Mouse (Mus musculus) C2C12 (cell line): ENCODE data around the gene Snhg11. TPM values are rescaled to one million over a fixed set of nuclear protein-coding genes. Genes with fewer than 3 reads are reported as not detected.

Experiments used
- H3K27me3 ChIP-seq: one replicate; pipeline ENCODE4 v1.6.1; 2011; ENCODE audit not compliant: control insufficient read depth, insufficient read depth, insufficient read length
- H3K36me3 ChIP-seq: one replicate; pipeline ENCODE4 v1.6.1; 2011; ENCODE audit not compliant: control insufficient read depth, insufficient read depth
- H3K4me3 ChIP-seq: one replicate; pipeline ENCODE4 v1.5.1; 2011; ENCODE audit warnings: mild to moderate bottlenecking, control low read depth; ENCODE audit not compliant: poor library complexity, insufficient read depth, severe bottlenecking
- H3K79me2 ChIP-seq: one replicate; pipeline ENCODE4 v1.6.1; 2011; ENCODE audit not compliant: control insufficient read depth, insufficient read depth
- H3K79me3 ChIP-seq: one replicate; pipeline ENCODE4 v1.6.1; 2011; ENCODE audit warnings: low read depth, control low read depth
- H3ac ChIP-seq: one replicate; pipeline ENCODE3; 2011; ENCODE audit warnings: low read depth; ENCODE audit not compliant: control insufficient read depth, insufficient read length
- CEBPB ChIP-seq: IDR thresholded peaks from one replicate; pipeline ENCODE4 v1.6.1; 2011; ENCODE audit warnings: low read depth, mild to moderate bottlenecking, control low read depth, moderate library complexity
- CTCF ChIP-seq: IDR thresholded peaks from one replicate; pipeline ENCODE4 v1.5.1; 2011; ENCODE audit not compliant: control insufficient read depth, insufficient read depth, insufficient read length
- FOSL1 ChIP-seq: IDR thresholded peaks from one replicate; pipeline ENCODE4 v1.8.0; 2011; ENCODE audit warnings: mild to moderate bottlenecking, low read length; ENCODE audit not compliant: poor library complexity, insufficient read depth, severe bottlenecking
- MAX ChIP-seq: IDR thresholded peaks from one replicate; pipeline ENCODE4 v1.6.1; 2011; ENCODE audit warnings: mild to moderate bottlenecking, control low read depth
- MYOD1 ChIP-seq: IDR thresholded peaks from one replicate; pipeline ENCODE4 v1.6.1; 2011; ENCODE audit warnings: low read depth; ENCODE audit not compliant: control insufficient read depth, insufficient read length
- MYOG ChIP-seq: IDR thresholded peaks from one replicate; pipeline ENCODE4 v1.6.1; 2011; ENCODE audit not compliant: control insufficient read depth, insufficient read length; ENCODE audit errors: extremely low read depth
- USF1 ChIP-seq: IDR thresholded peaks from one replicate; pipeline ENCODE4 v1.6.1; 2011; ENCODE audit warnings: low read depth, mild to moderate bottlenecking, control low read depth, moderate library complexity
- polyA plus RNA-seq: library from polyadenylated mRNA; unstranded; fragments of >200 nt; fragmentation: generic; extraction: Trizol; gene quantifications from one replicate; pipeline ENCODE4 v1.2.1, GENCODE M21; 2012; ENCODE audit warnings: missing spikeins

Snhg11 gene
- polyA plus RNA-seq, 1 experiment: not detected

DNA sequence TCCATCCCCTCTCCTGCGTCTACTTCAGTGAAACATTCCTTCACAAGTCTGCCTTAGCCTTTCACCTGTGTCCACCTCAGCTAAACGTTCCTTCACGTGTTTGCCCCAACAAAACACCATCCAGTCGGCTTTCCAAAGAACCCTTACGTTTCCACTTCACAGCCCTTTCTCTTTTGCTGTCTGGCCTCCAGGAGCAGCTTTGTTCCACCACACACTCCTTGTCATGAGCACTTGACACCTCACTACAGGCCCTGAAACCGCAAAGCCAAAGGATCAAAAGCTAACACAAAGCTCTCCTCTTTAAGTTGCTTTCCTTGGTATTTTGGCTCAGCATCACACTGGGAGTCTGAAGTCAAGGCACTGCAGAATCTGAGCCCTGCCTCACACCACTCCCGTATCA lies 1.9 kb upstream of the Snhg11 start:
- no peaks in the 10 kb centered on the region for H3K79me3 ChIP-seq
- no peak overlapping the region for H3ac ChIP-seq
- no peak for TF ChIP-seq MAX
- TF ChIP-seq MYOG: no peak
- TF ChIP-seq FOSL1: no peak
- no peak for TF ChIP-seq CEBPB
- H3K27me3 ChIP-seq: peaks cover 50% of the 10 kb centered on the region
- no peaks in the 10 kb centered on the region for H3K79me2 ChIP-seq
- no peak overlapping the region for H3K4me3 ChIP-seq
- H3K36me3 ChIP-seq: no peaks in the 10 kb centered on the region

DNA sequence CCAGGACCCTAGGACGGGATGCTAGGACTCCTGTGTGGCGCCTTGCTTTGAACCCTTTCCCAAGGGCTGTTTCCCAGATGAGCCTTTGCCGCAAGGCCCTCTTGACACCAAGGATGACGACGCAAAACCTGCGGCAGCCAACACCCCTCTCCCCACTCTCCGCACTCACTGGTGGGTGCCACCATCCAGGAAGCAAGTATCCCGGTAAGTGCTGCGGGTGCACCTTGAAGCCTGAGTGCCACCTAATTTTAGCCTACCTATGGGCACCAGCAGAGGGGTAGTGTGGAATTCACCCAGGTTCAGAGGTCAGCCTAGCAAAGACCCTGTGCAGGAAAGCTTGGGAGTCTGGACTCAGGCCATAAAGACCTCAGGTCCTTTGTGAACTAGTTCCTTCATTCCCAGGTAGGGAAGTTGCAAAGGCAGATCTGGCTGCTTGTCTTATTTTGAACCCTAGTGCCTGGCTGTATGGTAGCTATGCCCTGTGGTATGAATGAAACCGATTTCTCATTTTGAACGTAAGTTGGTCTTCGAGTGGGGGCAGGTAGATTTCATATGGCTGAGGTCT lies 767 bp downstream of the Snhg11 start:
- Histone ChIP-seq H3ac (no peak overlapping the region), H3K27me3 (peaks cover 50% of the 10 kb centered on the region), H3K4me3 (no peak overlapping the region), H3K79me2 (no peaks in the 10 kb centered on the region), H3K36me3 (no peaks in the 10 kb centered on the region), H3K79me3 (no peaks in the 10 kb centered on the region)
- TF ChIP-seq MYOG: no peak
- no peak for TF ChIP-seq USF1
- no peak for TF ChIP-seq MAX
- TF ChIP-seq MYOD1: no peak
- no peak for TF ChIP-seq CEBPB
- TF ChIP-seq FOSL1: no peak
- no peak for TF ChIP-seq CTCF

DNA sequence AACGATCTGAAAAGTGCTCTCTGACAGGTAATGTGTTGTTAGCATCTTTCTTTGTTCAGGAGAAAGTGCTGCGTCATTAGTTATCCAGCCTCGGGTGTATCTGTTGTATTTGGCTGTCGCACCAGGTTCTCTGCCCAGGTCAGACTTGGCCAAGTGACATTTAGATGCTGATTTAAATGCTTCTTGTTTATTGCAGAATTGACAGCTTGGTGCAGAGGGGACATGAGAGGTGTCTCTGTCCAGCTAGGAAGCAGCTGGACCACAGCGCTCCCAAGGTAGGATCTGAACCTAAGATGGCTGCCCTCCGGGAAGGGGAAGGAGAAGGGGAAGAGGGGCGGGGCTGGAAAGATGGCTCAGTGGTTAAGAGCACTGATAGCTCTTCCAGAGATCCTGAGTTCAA lies 1.4 kb downstream of the Snhg11 start:
- TF ChIP-seq CEBPB (no peak), FOSL1 (no peak), MYOG (no peak), MAX (no peak), CTCF (no peak), USF1 (no peak), MYOD1 (no peak)

DNA sequence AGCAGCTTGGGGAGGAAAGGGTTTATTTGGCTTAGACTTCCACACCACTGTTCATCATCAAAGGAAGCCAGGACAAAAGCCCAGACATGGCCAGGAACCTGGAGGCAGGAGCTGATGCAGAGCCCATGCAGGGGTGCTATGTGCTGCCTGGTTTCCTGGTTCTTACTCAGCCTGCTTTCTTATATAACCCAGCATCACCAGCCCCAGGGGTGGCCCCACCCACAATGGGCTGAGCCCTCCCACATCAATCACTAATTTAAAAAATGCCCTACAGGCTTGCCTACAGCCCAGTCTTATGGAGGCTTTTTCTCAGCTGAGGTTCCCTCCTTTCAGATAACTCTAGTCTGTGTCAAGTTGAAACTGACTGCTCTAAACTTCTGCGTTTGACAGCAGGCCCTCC lies 2.4 kb downstream of the Snhg11 start:
- H3K4me3 ChIP-seq: no peak overlapping the region
- no peak overlapping the region for H3ac ChIP-seq
- H3K79me3 ChIP-seq: no peaks in the 10 kb centered on the region
- no peaks in the 10 kb centered on the region for H3K36me3 ChIP-seq
- H3K27me3 ChIP-seq: peaks cover 49% of the 10 kb centered on the region
- no peak for TF ChIP-seq MYOD1
- no peak for TF ChIP-seq CTCF
- TF ChIP-seq USF1: no peak
- TF ChIP-seq MYOG: no peak
- no peak for TF ChIP-seq MAX
- no peak for TF ChIP-seq FOSL1
- no peak for TF ChIP-seq CEBPB
- no peaks in the 10 kb centered on the region for H3K79me2 ChIP-seq

More for the DNA sequence above, 1.4 kb downstream of the Snhg11 start:
- Histone ChIP-seq H3K27me3 (peaks cover 50% of the 10 kb centered on the region), H3K36me3 (no peaks in the 10 kb centered on the region), H3ac (no peak overlapping the region), H3K4me3 (no peak overlapping the region), H3K79me3 (no peaks in the 10 kb centered on the region), H3K79me2 (no peaks in the 10 kb centered on the region)

DNA sequence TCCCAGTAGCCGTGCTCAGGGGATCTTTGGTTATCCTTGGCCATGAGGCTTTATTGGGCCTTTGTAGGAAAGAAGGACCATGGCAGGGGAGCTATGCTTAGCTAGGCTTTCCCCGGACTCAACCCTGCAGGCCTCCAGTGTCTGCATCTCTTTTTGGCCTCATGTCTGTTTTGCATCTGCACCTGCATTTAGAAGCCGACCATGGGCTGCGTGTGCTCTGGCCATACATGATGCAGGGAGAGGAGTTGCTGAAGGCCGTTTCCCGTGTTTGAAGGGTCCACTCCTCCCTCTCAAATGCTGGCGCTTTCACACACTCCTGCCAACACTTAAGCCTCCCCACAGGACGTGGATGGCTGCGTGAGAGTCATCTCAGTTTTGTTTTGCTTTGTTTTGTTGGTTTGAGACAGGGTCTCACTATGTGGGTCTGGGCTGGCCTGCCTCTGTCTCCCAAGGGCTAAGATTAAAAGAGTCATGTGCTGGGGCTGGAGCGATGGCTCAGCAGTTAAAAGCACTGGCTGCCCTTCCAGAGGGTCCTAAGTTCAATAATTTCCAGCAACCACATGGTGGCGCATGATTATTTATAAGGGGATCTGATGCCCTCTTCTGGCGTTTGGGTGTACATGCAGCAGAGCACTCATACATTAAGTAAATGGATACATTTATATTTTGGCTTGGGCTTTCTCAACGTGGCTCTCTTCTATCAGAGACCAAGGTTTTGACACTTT lies 4.1 kb downstream of the Snhg11 start:
- peaks cover 33% of the 10 kb centered on the region for H3K27me3 ChIP-seq
- TF ChIP-seq USF1 (no peak), CTCF (peak; percentile 85)

DNA sequence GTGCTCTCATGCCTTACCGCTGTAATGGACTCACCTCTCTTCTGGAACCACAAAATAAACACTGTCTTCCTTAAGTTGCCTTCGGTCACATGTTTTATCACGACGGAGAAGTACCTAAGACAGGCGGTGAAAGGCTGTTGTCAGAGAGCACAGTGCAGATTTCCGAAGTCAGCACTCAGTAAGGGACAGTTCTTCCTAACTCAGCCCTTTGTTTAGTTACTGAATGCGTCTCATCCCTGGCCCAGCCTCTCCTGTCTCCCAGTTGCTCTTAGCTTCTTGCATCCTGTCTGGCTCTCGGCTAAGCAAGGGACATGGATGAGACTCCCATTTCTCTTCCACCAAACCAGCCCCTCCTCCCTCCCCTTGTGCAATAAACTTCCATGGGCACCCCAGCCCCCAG lies 10.6 kb downstream of the Snhg11 start:
- Histone ChIP-seq H3K79me2 (no peaks in the 10 kb centered on the region), H3K27me3 (peaks cover 23% of the 10 kb centered on the region), H3ac (no peak overlapping the region), H3K4me3 (no peak overlapping the region), H3K36me3 (no peaks in the 10 kb centered on the region), H3K79me3 (no peaks in the 10 kb centered on the region)
- TF ChIP-seq MYOG (no peak), MAX (no peak), CTCF (no peak), MYOD1 (no peak), FOSL1 (no peak), USF1 (no peak), CEBPB (no peak)

More for the DNA sequence above, 4.1 kb downstream of the Snhg11 start:
- H3K4me3 ChIP-seq: no peak overlapping the region
- H3K36me3 ChIP-seq: no peaks in the 10 kb centered on the region
- no peak overlapping the region for H3ac ChIP-seq
- H3K79me2 ChIP-seq: no peaks in the 10 kb centered on the region
- H3K79me3 ChIP-seq: no peaks in the 10 kb centered on the region

DNA sequence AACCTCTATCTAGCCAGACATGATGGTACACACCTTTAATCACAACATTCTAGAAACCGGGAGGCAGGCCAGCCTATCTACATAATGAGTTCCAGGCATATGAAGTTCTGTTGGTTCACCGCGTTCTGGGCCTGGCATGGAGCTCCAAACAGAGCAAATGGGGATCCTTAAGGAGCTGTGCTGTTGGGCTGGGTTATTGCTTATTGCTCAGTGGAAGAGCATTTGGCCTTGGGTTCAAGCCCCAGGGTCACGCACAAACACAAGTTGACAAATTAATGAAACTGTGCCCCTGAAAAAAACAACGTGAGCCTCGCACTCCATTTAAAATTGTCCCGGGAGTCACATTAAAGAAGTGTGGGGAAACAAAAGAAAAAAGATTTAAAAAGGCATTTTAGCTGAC lies 14.0 kb downstream of the Snhg11 start:
- H3K79me2 ChIP-seq: no peaks in the 10 kb centered on the region
- peaks cover 20% of the 10 kb centered on the region for H3K27me3 ChIP-seq
- H3K79me3 ChIP-seq: no peaks in the 10 kb centered on the region
- H3K36me3 ChIP-seq: no peaks in the 10 kb centered on the region
- H3K4me3 ChIP-seq: no peak overlapping the region
- no peak overlapping the region for H3ac ChIP-seq
- TF ChIP-seq MYOG (no peak), CEBPB (no peak), MAX (no peak), USF1 (no peak), FOSL1 (no peak), MYOD1 (no peak)
